ENCODE assay signal across 8 mouse cellular contexts in genomic region chr2:38338990-38339909, GRCm38 (mm10). TPM values are rescaled to one million over a fixed set of nuclear protein-coding genes. Genes with fewer than 3 reads are reported as not detected.
DNase-seq lines count a peak whose midpoint lies in the region; ATAC-seq and TF ChIP-seq lines count a peak whose summit lies in the region.

Lhx2 (plus strand) TSS chr2:38339281.

- peak within 1 kb of the TSS; percentile 50 for H3K9ac ChIP-seq in embryonic facial prominence, embryonic 11.5 days (replicated peaks; ENCODE audit: low read length)
- peak within 1 kb of the TSS; percentile 17 for H3K9ac ChIP-seq in hindbrain, postnatal 0 days (replicated peaks; ENCODE audit: low read length)
- H3K9ac ChIP-seq in liver, embryonic 15.5 days: no peak within 1 kb of the TSS

- H3K27ac ChIP-seq in embryonic facial prominence, embryonic 11.5 days (replicated peaks; ENCODE audit: low read depth, low read length): no peak within 1 kb of the TSS
- H3K27ac ChIP-seq in hindbrain, postnatal 0 days: no peak within 1 kb of the TSS
- H3K27ac ChIP-seq in liver, embryonic 15.5 days (replicated peaks): no peak within 1 kb of the TSS

- H3K36me3 ChIP-seq in E14TG2a.4 (ENCODE audit: insufficient read depth, low read length): no peaks in the 10 kb centered on the region
- no peaks in the 10 kb centered on the region for H3K36me3 ChIP-seq in embryonic facial prominence, embryonic 11.5 days (replicated peaks; ENCODE audit: control insufficient read depth, insufficient read depth, low read depth, low read length)
- H3K36me3 ChIP-seq in hindbrain, postnatal 0 days (ENCODE audit: insufficient read depth, low read length): no peaks in the 10 kb centered on the region
- no peaks in the 10 kb centered on the region for H3K36me3 ChIP-seq in liver, embryonic 15.5 days (replicated peaks)

- peak within 1 kb of the TSS; percentile 68 for H3K4me3 ChIP-seq in E14TG2a.4 (replicated peaks; ENCODE audit: low read length)
- peak within 1 kb of the TSS; percentile 38 for H3K4me3 ChIP-seq in embryonic facial prominence, embryonic 11.5 days (ENCODE audit: low read depth, low read length)
- peak within 1 kb of the TSS; percentile 37 for H3K4me3 ChIP-seq in hindbrain, postnatal 0 days (ENCODE audit: low read length)
- peak within 1 kb of the TSS; percentile 44 for H3K4me3 ChIP-seq in liver, embryonic 15.5 days (replicated peaks)

- no peaks in the 10 kb centered on the region for H3K9me3 ChIP-seq in E14TG2a.4 (ENCODE audit: low read length)
- no peaks in the 10 kb centered on the region for H3K9me3 ChIP-seq in embryonic facial prominence, embryonic 11.5 days (replicated peaks; ENCODE audit: control insufficient read depth, low read length)
- no peaks in the 10 kb centered on the region for H3K9me3 ChIP-seq in hindbrain, postnatal 0 days (ENCODE audit: low read length)
- H3K9me3 ChIP-seq in liver, embryonic 15.5 days (replicated peaks): no peaks in the 10 kb centered on the region

- peaks cover 92% of the 10 kb centered on the region for H3K27me3 ChIP-seq in E14TG2a.4 (ENCODE audit: insufficient read depth, low read length)
- H3K27me3 ChIP-seq in embryonic facial prominence, embryonic 11.5 days (ENCODE audit: control insufficient read depth, insufficient read depth, low read length): peaks cover 83% of the 10 kb centered on the region
- H3K27me3 ChIP-seq in hindbrain, postnatal 0 days (ENCODE audit: insufficient read depth, low read length): peaks cover 82% of the 10 kb centered on the region
- peaks cover 98% of the 10 kb centered on the region for H3K27me3 ChIP-seq in liver, embryonic 15.5 days

- H3K4me1 ChIP-seq in E14TG2a.4 (replicated peaks; ENCODE audit: low read depth, low read length): peaks cover 26% of the 10 kb centered on the region
- peaks cover 6% of the 10 kb centered on the region for H3K4me1 ChIP-seq in embryonic facial prominence, embryonic 11.5 days (ENCODE audit: control insufficient read depth, insufficient read depth, low read length)
- H3K4me1 ChIP-seq in hindbrain, postnatal 0 days (ENCODE audit: insufficient read depth, low read length): peaks cover 5% of the 10 kb centered on the region; the same call in 1 of the 2 replicates
- H3K4me1 ChIP-seq in liver, embryonic 15.5 days (replicated peaks): peaks cover 9% of the 10 kb centered on the region

- no peak for TF ChIP-seq CTCF in E14TG2a.4 (conservative IDR thresholded peaks at IDR 0.05; ENCODE audit: low read length)
- no peak for TF ChIP-seq CTCF in hindbrain, postnatal 0 days (IDR thresholded peaks at IDR 0.05; ENCODE audit: low read depth)

- DNase-seq in heart, adult 11 months: peak; percentile 88
- no peak for DNase-seq in heart, adult 8-10 months (ENCODE audit: low spot score)
- DNase-seq in embryonic facial prominence, embryonic 11.5 days (ENCODE audit: low spot score): peak; percentile 19
- no peak for DNase-seq in hindbrain, postnatal 0 days (ENCODE audit: low spot score)
- peak; percentile 61 for DNase-seq in testis, postnatal 10 days (ENCODE audit: low spot score)
- no peak for DNase-seq in urinary bladder, postnatal 4 days (ENCODE audit: low spot score in 2 of 2)

- H3K4me2 ChIP-seq in embryonic facial prominence, embryonic 11.5 days (ENCODE audit: low read depth, low read length): peak within 1 kb of the TSS; percentile 76
- peak within 1 kb of the TSS; percentile 55 for H3K4me2 ChIP-seq in hindbrain, postnatal 0 days (ENCODE audit: low read depth, low read length)
- H3K4me2 ChIP-seq in liver, embryonic 15.5 days: peak within 1 kb of the TSS; percentile 66

- WGBS in embryonic facial prominence, embryonic 11.5 days: under 1% methylated on average over 63 of the region's 92 CpGs
- 2% methylated on average over 42 of the region's 92 CpGs for WGBS in hindbrain, postnatal 0 days
- 1% methylated on average over 86 of the region's 92 CpGs for WGBS in liver, embryonic 15.5 days (ENCODE audit: insufficient replicate concordance)

- ATAC-seq in embryonic facial prominence, embryonic 11.5 days (replicated peaks; ENCODE audit: insufficient number of reproducible peaks, low FRiP score, low TSS enrichment, low read depth): peak; percentile 46; the same call in 1 of the 2 replicates
- peak; percentile 43; the same call in 1 of the 2 replicates for ATAC-seq in hindbrain, postnatal 0 days
- ATAC-seq in liver, embryonic 15.5 days (ENCODE audit: insufficient read depth): no peak

RNA-seq across cellular contexts. Expression of gene Lhx2, which starts in this region (rescaled TPM):
- total RNA-seq in heart, adult 8-10 months (2022): under 1 TPM in 1 of 4 experiments, not detected in 3; 0.24 TPM
- polyA plus RNA-seq in embryonic facial prominence, embryonic 11.5 days (2014; fragmentation: Nextera tagmentation; extraction: Ambion mirVana): 15.5 and 18.6 TPM in 2 replicates
- total RNA-seq in hindbrain, postnatal 0 days (2014; rRNA removed): 22.2 and 33.2 TPM in 2 replicates
- 4.6 and 7.3 TPM in 2 replicates for polyA plus RNA-seq in hindbrain, postnatal 0 days (2015; fragmentation: Nextera tagmentation; extraction: Ambion mirVana)
- 1.5 and 1.9 TPM in 2 replicates for polyA plus RNA-seq in liver, embryonic 15.5 days (2015; fragmentation: Nextera tagmentation; extraction: Ambion mirVana)

Comparison
In these comparisons a context has a peak if more than half of its experiments do, and no peak if none do; other contexts are left out.
1. RNA of gene Lhx2 (total RNA-seq): 22.2 to 33.2 TPM in hindbrain, postnatal 0 days; 0.24 TPM in heart, adult 8-10 months; every median in the first group is over 10 times any median in the second.
2. DNase-seq: peak in heart, adult 11 months (single experiment), embryonic facial prominence, embryonic 11.5 days (single experiment) and testis, postnatal 10 days (single experiment); none in heart, adult 8-10 months (single experiment), hindbrain, postnatal 0 days (single experiment) and urinary bladder, postnatal 4 days (0 of 2).
3. Peak in every context shown above with its lines, with median percentiles within 50 percentile points of each other: H3K4me3 ChIP-seq and H3K4me2 ChIP-seq.